Mouse (Mus musculus): ENCODE results near the gene Prkcd. TPM values are rescaled to one million over a fixed set of nuclear protein-coding genes. Genes with fewer than 3 reads are reported as not detected.

Prkcd gene
- polyA plus RNA-seq, 1 experiment from 2014 or later, result 35.7 TPM

DNA sequence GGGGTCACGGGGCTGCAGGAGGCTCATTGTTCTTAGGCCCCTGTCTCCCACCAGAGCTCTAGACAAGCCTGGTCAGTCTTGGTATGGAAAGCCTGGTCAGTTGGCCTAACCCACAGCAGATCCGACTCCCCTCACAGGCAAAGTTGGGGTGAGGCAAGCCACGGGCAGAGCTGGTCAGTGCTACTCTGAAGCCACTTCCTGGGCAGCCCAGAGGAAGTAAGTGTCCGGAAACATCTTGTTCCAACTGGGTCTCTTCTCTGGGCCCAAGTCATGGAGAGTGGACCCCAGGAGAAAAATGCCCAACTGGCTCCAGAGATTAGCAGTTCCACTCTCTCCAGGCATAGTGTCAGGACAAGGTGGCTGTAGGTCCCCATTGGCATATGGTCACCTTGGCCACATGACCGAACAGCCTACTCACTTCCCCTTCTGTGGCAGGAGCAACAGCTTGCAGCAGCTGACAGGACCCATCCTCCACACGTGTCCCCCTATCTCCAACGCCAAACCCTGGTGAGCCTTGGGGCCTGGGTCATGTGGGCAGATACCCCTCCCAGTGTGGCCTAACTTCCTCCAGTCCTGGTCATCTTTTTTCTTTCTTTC, 5.9 kb downstream of the Prkcd start:
- Histone ChIP-seq H3K9ac (ENCODE audit: low read length) (no peak overlapping the region), H3K27ac (replicated peaks; ENCODE audit: low read depth, low read length) (no peak overlapping the region), H3K36me3 (ENCODE audit: control insufficient read depth, insufficient read depth, low read length) (no peaks in the 10 kb centered on the region), H3K9me3 (ENCODE audit: control insufficient read depth, low read length) (no peaks in the 10 kb centered on the region), H3K4me1 (ENCODE audit: control insufficient read depth, insufficient read depth, low read length) (peaks cover 4% of the 10 kb centered on the region), H3K4me3 (ENCODE audit: low read depth, low read length) (no peak overlapping the region), H3K4me2 (ENCODE audit: low read depth, severe bottlenecking) (no peak overlapping the region), H3K27me3 (ENCODE audit: control insufficient read depth, insufficient read depth, low read length) (no peaks in the 10 kb centered on the region)
- WGBS, result 84% methylated on average over 7 of the region's 7 CpGs
- ATAC-seq (ENCODE audit: insufficient number of reproducible peaks, low FRiP score, low TSS enrichment, low read depth), result no peak
- DNase-seq (ENCODE audit: low spot score), result no peak

GRCm38 (mm10) chr14:30618746-30619275, 7.2 kb downstream of the Prkcd start:
- 87% methylated on average over 2 of the region's 2 CpGs for WGBS
- Histone ChIP-seq H3K4me3 (ENCODE audit: low read depth, low read length) (no peak overlapping the region), H3K27ac (replicated peaks; ENCODE audit: low read depth, low read length) (no peak overlapping the region), H3K27me3 (ENCODE audit: control insufficient read depth, insufficient read depth, low read length) (no peaks in the 10 kb centered on the region), H3K4me1 (ENCODE audit: control insufficient read depth, insufficient read depth, low read length) (no peaks in the 10 kb centered on the region), H3K36me3 (ENCODE audit: control insufficient read depth, insufficient read depth, low read length) (no peaks in the 10 kb centered on the region), H3K9me3 (ENCODE audit: control insufficient read depth, low read length) (no peaks in the 10 kb centered on the region), H3K4me2 (ENCODE audit: low read depth, severe bottlenecking) (0 out of 2 replicates have a peak overlapping the region, but pooled peaks have one; percentile 10), H3K9ac (ENCODE audit: low read length) (no peak overlapping the region)
- no peak for DNase-seq (ENCODE audit: low spot score)
- no peak for ATAC-seq (ENCODE audit: insufficient number of reproducible peaks, low FRiP score, low TSS enrichment, low read depth)

- no peak for DNase-seq (ENCODE audit: low spot score)
- WGBS, result 73% methylated on average over 2 of the region's 2 CpGs
- Histone ChIP-seq H3K4me1 (ENCODE audit: control insufficient read depth, insufficient read depth, low read length) (no peaks in the 10 kb centered on the region; the same call in 1 of the 2 replicates), H3K27me3 (ENCODE audit: control insufficient read depth, insufficient read depth, low read length) (no peaks in the 10 kb centered on the region), H3K4me2 (ENCODE audit: low read depth, severe bottlenecking) (no peak overlapping the region), H3K4me3 (ENCODE audit: low read depth, low read length) (no peak overlapping the region), H3K36me3 (ENCODE audit: control insufficient read depth, insufficient read depth, low read length) (no peaks in the 10 kb centered on the region), H3K27ac (replicated peaks; ENCODE audit: low read depth, low read length) (no peak overlapping the region), H3K9me3 (ENCODE audit: control insufficient read depth, low read length) (no peaks in the 10 kb centered on the region), H3K9ac (ENCODE audit: low read length) (no peak overlapping the region)
- no peak for ATAC-seq (ENCODE audit: insufficient number of reproducible peaks, low FRiP score, low TSS enrichment, low read depth)
These were observed 9.3 kb downstream of the Prkcd start for GRCm38 (mm10) chr14:30616751-30617150.

DNA sequence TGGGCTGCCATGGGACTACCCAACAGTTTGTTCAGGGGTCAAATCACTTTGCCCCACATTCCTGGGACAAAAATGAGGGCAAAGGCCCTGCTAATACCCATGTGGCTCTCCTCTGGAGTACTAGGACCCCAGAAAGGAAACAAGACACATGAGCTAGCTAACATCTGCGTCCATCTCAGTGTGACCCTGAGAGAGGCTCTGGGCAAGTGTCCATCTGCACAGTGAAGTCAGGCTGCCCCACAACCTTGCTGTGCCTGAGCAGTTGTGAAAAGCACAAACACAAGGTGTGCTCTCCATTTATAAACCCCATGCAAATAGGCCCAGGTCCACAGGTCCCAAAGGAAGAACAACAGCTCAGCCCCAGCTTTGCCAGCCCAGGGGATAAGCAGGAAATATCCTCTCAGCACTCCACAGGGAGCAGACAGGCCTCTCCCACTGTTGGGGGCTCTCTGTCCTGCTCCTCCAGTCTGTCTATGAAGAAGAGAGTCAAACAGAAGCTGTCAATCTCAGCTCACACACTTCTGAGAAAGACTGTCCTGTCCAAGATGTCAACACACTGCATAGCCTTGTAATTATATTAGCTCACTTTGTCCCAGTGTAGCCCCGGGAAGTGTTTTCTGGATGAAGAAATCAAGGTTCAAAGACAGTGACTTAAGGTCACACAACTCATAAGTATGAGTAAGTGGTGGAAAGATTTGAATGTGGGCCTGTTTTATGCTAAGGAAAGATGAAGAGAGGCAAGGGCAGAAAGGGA, 12.9 kb downstream of the Prkcd start:
- Histone ChIP-seq H3K27ac (replicated peaks; ENCODE audit: low read depth, low read length) (no peak overlapping the region), H3K9me3 (ENCODE audit: control insufficient read depth, low read length) (no peaks in the 10 kb centered on the region), H3K36me3 (ENCODE audit: control insufficient read depth, insufficient read depth, low read length) (0 out of 2 replicates have a peak, but pooled peaks cover 2% of the 10 kb centered on the region), H3K27me3 (ENCODE audit: control insufficient read depth, insufficient read depth, low read length) (no peaks in the 10 kb centered on the region), H3K4me3 (ENCODE audit: low read depth, low read length) (no peak overlapping the region), H3K4me2 (ENCODE audit: low read depth, severe bottlenecking) (no peak overlapping the region), H3K4me1 (ENCODE audit: control insufficient read depth, insufficient read depth, low read length) (peaks cover 3% of the 10 kb centered on the region; the same call in 1 of the 2 replicates), H3K9ac (ENCODE audit: low read length) (no peak overlapping the region)
- ATAC-seq (ENCODE audit: insufficient number of reproducible peaks, low FRiP score, low TSS enrichment, low read depth) (no peak), DNase-seq (ENCODE audit: low spot score) (no peak)
- 85% methylated on average over 2 of the region's 2 CpGs for WGBS

DNA sequence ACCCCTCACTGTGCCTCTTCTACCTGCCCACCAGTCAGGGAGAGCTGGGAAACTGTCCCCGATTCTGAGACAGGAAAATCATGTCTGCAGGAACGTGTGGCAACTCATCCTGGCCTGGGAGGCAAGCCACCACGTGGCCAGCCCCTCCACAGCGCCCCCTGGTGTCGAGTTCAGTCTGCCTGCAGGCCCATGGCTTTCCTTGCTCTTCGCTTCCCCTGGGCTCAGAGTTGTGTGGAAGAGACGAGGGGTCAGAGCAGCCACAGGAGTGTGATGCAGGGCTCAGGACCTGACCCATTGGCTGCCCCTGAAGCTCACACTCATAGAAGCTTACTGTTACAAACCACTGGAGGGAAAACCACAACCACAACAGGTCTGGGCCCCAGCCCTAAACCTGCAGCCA, 13.5 kb downstream of the Prkcd start:
- 0 out of 2 replicates have a peak, but pooled peaks cover 2% of the 10 kb centered on the region for H3K36me3 ChIP-seq (ENCODE audit: control insufficient read depth, insufficient read depth, low read length)
- no peaks in the 10 kb centered on the region for H3K9me3 ChIP-seq (ENCODE audit: control insufficient read depth, low read length)
- no peak for ATAC-seq (ENCODE audit: insufficient number of reproducible peaks, low FRiP score, low TSS enrichment, low read depth)
- H3K4me1 ChIP-seq (ENCODE audit: control insufficient read depth, insufficient read depth, low read length), result peaks cover 3% of the 10 kb centered on the region; the same call in 1 of the 2 replicates
- H3K4me3 ChIP-seq (ENCODE audit: low read depth, low read length), result no peak overlapping the region
- no peak overlapping the region for H3K9ac ChIP-seq (ENCODE audit: low read length)
- H3K4me2 ChIP-seq (ENCODE audit: low read depth, severe bottlenecking), result no peak overlapping the region
- 22% methylated on average over 7 of the region's 7 CpGs for WGBS
- no peak overlapping the region for H3K27ac ChIP-seq (replicated peaks; ENCODE audit: low read depth, low read length)
- peak; percentile 84 for DNase-seq (ENCODE audit: low spot score)
- H3K27me3 ChIP-seq (ENCODE audit: control insufficient read depth, insufficient read depth, low read length), result no peaks in the 10 kb centered on the region

DNA sequence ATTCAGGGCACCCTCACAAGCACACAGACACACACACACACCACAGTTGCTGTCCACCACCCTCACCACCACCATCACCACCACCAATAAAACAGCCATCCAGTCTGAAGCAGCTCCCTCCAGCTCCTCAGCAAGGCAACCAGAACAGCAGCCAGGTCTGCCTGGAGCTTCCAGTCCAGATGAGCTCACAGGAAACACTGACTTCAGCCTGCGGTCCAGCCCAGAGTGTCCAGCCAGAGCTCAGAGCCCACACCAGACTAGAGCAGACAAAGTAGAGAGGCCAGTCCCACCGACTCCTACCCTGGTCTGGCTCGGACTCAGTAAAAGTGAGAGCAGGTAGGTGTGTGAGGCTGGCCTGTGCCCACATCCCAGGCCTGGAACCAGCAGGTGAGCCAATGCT, 15.1 kb downstream of the Prkcd start:
- Histone ChIP-seq H3K36me3 (ENCODE audit: control insufficient read depth, insufficient read depth, low read length) (0 out of 2 replicates have a peak, but pooled peaks cover 2% of the 10 kb centered on the region), H3K4me1 (ENCODE audit: control insufficient read depth, insufficient read depth, low read length) (peaks cover 3% of the 10 kb centered on the region; the same call in 1 of the 2 replicates), H3K4me2 (ENCODE audit: low read depth, severe bottlenecking) (no peak overlapping the region), H3K27ac (replicated peaks; ENCODE audit: low read depth, low read length) (no peak overlapping the region; the same call in 1 of the 2 replicates), H3K4me3 (ENCODE audit: low read depth, low read length) (no peak overlapping the region), H3K27me3 (ENCODE audit: control insufficient read depth, insufficient read depth, low read length) (no peaks in the 10 kb centered on the region), H3K9me3 (ENCODE audit: control insufficient read depth, low read length) (no peaks in the 10 kb centered on the region), H3K9ac (ENCODE audit: low read length) (no peak overlapping the region)
- ATAC-seq (ENCODE audit: insufficient number of reproducible peaks, low FRiP score, low TSS enrichment, low read depth), result no peak
- DNase-seq (ENCODE audit: low spot score), result no peak
- 87% methylated on average over 3 of the region's 3 CpGs for WGBS

- ATAC-seq (ENCODE audit: insufficient number of reproducible peaks, low FRiP score, low TSS enrichment, low read depth), result no peak
- H3K27ac ChIP-seq (replicated peaks; ENCODE audit: low read depth, low read length), result no peak overlapping the region
- peaks cover 3% of the 10 kb centered on the region; the same call in 1 of the 2 replicates for H3K4me1 ChIP-seq (ENCODE audit: control insufficient read depth, insufficient read depth, low read length)
These were observed 15.7 kb downstream of the Prkcd start for GRCm38 (mm10) chr14:30610304-30610703.

DNA sequence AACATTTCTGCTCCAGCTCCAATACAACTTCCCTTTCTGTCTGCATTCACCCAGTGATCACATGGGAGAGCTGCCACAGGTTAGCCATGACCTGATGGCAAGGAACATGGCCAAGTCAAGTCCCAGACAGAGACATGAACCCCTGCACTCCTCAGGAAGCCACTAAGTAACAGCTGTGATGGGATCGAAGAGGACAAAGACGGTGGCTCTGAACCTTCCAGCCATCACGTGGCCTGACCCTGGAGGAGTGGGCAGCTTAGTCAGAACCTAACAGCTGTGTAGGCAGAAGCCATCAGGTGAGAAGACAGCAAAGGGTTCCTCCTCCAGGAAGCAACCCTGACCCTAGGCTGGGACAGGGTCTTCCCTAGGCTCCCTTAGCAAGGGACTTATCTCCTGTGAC, 16.5 kb downstream of the Prkcd start:
- WGBS, result 88% methylated on average over 3 of the region's 3 CpGs
- Histone ChIP-seq H3K4me1 (ENCODE audit: control insufficient read depth, insufficient read depth, low read length) (peaks cover 3% of the 10 kb centered on the region; the same call in 1 of the 2 replicates), H3K27me3 (ENCODE audit: control insufficient read depth, insufficient read depth, low read length) (no peaks in the 10 kb centered on the region), H3K36me3 (ENCODE audit: control insufficient read depth, insufficient read depth, low read length) (0 out of 2 replicates have a peak, but pooled peaks cover 2% of the 10 kb centered on the region), H3K9ac (ENCODE audit: low read length) (no peak overlapping the region), H3K27ac (replicated peaks; ENCODE audit: low read depth, low read length) (no peak overlapping the region), H3K9me3 (ENCODE audit: control insufficient read depth, low read length) (no peaks in the 10 kb centered on the region), H3K4me2 (ENCODE audit: low read depth, severe bottlenecking) (no peak overlapping the region), H3K4me3 (ENCODE audit: low read depth, low read length) (no peak overlapping the region)
- no peak for DNase-seq (ENCODE audit: low spot score)
- ATAC-seq (ENCODE audit: insufficient number of reproducible peaks, low FRiP score, low TSS enrichment, low read depth), result no peak

More at GRCm38 (mm10) chr14:30610304-30610703, 15.7 kb downstream of the Prkcd start:
- Histone ChIP-seq H3K4me3 (ENCODE audit: low read depth, low read length) (no peak overlapping the region), H3K4me2 (ENCODE audit: low read depth, severe bottlenecking) (no peak overlapping the region), H3K9me3 (ENCODE audit: control insufficient read depth, low read length) (no peaks in the 10 kb centered on the region), H3K36me3 (ENCODE audit: control insufficient read depth, insufficient read depth, low read length) (0 out of 2 replicates have a peak, but pooled peaks cover 2% of the 10 kb centered on the region), H3K27me3 (ENCODE audit: control insufficient read depth, insufficient read depth, low read length) (no peaks in the 10 kb centered on the region), H3K9ac (ENCODE audit: low read length) (no peak overlapping the region)
- WGBS, result 80% methylated on average over 2 of the region's 2 CpGs
- no peak for DNase-seq (ENCODE audit: low spot score)

Measured in limb, embryonic 11.5 days (tissue).